ENCODE assay signal across 18 mouse cellular contexts in genomic region chr13:18160566-18160965, GRCm38 (mm10).
"Had no signal": no experiment of that assay in that cellular context is flagged by ENCODE, and none has a peak within 500 bp of the region (broad histone marks: within the 10 kb centered on the region; RNA-seq: fewer than 3 reads in every experiment).

No protein-coding gene starts in this region.

- H3K4me1 ChIP-seq: lung, embryonic 15.5 days; megakaryocyte, embryonic 14.5 days; midbrain, embryonic 12.5 days; neural tube, embryonic 12.5 days; stomach, embryonic 15.5 days had no signal

- ATAC-seq: liver, postnatal 0 days; lung, postnatal 0 days; midbrain, embryonic 16.5 days had no signal

- H3K4me2 ChIP-seq: lung, embryonic 15.5 days; midbrain, embryonic 12.5 days; neural tube, embryonic 12.5 days; stomach, embryonic 15.5 days had no signal

- DNase-seq: liver, postnatal 0 days; lung, adult 2 months; lung, postnatal 14 days; lung, postnatal 36 days; midbrain, embryonic 14.5 days; right cerebral cortex, postnatal 14 days; thymus, adult 2 months; thymus, postnatal 25 days; thymus, postnatal 4 days had no signal

- H3K9ac ChIP-seq: liver, postnatal 0 days; lung, embryonic 15.5 days; midbrain, embryonic 12.5 days; neural tube, embryonic 12.5 days; stomach, embryonic 15.5 days had no signal

- H3K4me3 ChIP-seq: lung, embryonic 15.5 days; megakaryocyte, embryonic 14.5 days; midbrain, embryonic 12.5 days; neural tube, embryonic 12.5 days; stomach, embryonic 15.5 days had no signal

- H3K27me3 ChIP-seq: lung, embryonic 15.5 days; megakaryocyte, embryonic 14.5 days; midbrain, embryonic 12.5 days; neural tube, embryonic 12.5 days; stomach, embryonic 15.5 days had no signal

- H3K36me3 ChIP-seq: lung, embryonic 15.5 days; midbrain, embryonic 12.5 days; neural tube, embryonic 12.5 days; stomach, embryonic 15.5 days had no signal

- H3K9me3 ChIP-seq: lung, embryonic 15.5 days; megakaryocyte, embryonic 14.5 days; midbrain, embryonic 12.5 days; neural tube, embryonic 12.5 days; stomach, embryonic 15.5 days had no signal

- H3K27ac ChIP-seq: lung, embryonic 15.5 days; macrophage; midbrain, embryonic 12.5 days; neural tube, embryonic 12.5 days; stomach, embryonic 15.5 days; stomach, postnatal 0 days had no signal
